Mouse (Mus musculus): ENCODE data around the gene Rgp1.

GRCm38 (mm10) chr4:43562769-43563600 is 15.5 kb upstream of the Rgp1 start:
- TF ChIP-seq CTCF (conservative IDR thresholded peaks at IDR 0.05; ENCODE audit: insufficient read depth, insufficient read length, low read depth, low read length) (no peak), POLR2A (IDR thresholded peaks at IDR 0.05; ENCODE audit: low read depth, low read length) (no peak)
